ENCODE assay signal across 8 mouse cellular contexts in the genomic region with DNA sequence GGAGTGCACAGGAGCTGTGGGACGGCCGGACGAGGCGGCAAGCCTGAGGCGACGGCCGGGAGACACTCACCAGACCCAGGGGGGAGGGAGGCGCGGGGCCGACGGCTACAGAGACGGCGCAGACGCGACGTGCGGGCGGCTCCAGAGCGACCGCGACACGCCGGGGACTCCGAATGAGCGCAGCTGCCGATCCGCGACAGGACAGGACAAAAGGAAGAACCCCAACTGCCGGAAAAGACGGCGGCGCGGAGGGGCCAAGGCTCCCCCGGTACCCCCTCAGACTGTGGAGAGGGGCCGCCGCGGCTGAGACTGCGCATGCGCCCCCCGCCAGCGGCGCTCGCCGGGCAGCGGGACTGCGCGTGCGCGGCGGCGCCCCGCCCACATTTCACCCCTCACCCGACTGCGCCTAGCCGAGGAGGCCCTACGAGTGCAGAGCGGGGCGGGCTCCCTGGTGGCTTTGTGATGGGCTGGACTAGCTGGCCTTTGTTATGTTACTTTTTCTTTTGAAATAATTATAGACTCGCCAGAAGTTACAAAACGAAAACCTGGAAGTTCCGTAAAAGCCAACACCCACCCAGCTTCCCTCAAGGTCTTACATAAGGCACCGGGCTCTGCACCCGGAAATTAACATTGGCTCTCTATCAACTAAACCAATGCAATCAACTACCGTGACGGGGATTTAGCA. TPM values are rescaled to one million over a fixed set of nuclear protein-coding genes. Genes with fewer than 3 reads are reported as not detected.
DNase-seq lines count a peak whose midpoint lies in the region; ATAC-seq and TF ChIP-seq lines count a peak whose summit lies in the region.

A gene (minus strand): TSS at position 355 of the 685 bp plus-strand sequence.

- H3K4me1 ChIP-seq in CH12.LX (ENCODE audit: control insufficient read depth in 1 of 2, insufficient read depth in 2 of 2) = peaks cover 11 to 46% of the 10 kb centered on the region in 2 experiments
- peaks cover 2% of the 10 kb centered on the region; the same call in 1 of the 2 replicates for H3K4me1 ChIP-seq in forebrain, embryonic 11.5 days (replicated peaks; ENCODE audit: control insufficient read depth, insufficient read depth, low read length)
- peaks cover 7% of the 10 kb centered on the region for H3K4me1 ChIP-seq in heart, embryonic 16.5 days (ENCODE audit: control insufficient read depth, insufficient read depth, low read length)
- peaks cover 27% of the 10 kb centered on the region for H3K4me1 ChIP-seq in liver, embryonic 16.5 days (ENCODE audit: control insufficient read depth, low read depth, low read length)
- H3K4me1 ChIP-seq in neural tube, embryonic 13.5 days (replicated peaks) = peaks cover 37% of the 10 kb centered on the region
- peaks cover 3% of the 10 kb centered on the region; the same call in 1 of the 2 replicates for H3K4me1 ChIP-seq in testis, adult 2 months (ENCODE audit: control insufficient read depth, insufficient read depth, low read length)

- no peaks in the 10 kb centered on the region for H3K27me3 ChIP-seq in CH12.LX (replicated peaks)
- H3K27me3 ChIP-seq in forebrain, embryonic 11.5 days (ENCODE audit: control insufficient read depth, insufficient read depth, low read length) = no peaks in the 10 kb centered on the region
- H3K27me3 ChIP-seq in heart, embryonic 16.5 days (ENCODE audit: control insufficient read depth, insufficient read depth, low read length) = no peaks in the 10 kb centered on the region
- H3K27me3 ChIP-seq in liver, embryonic 16.5 days (ENCODE audit: control insufficient read depth, insufficient read depth, low read depth, low read length) = no peaks in the 10 kb centered on the region
- H3K27me3 ChIP-seq in neural tube, embryonic 13.5 days = no peaks in the 10 kb centered on the region
- H3K27me3 ChIP-seq in testis, adult 2 months (ENCODE audit: control insufficient read depth, insufficient read depth, low read length) = no peaks in the 10 kb centered on the region

- dilution Hi-C loops in CH12.LX (cut with MboI; ENCODE audit: extremely low pct_ligation_motif_present, extremely low pct_unique_long_range_greater_than_20kb, low sequenced_read_pairs) = no loop called here

- peak; percentile 91 for TF ChIP-seq POLR2A in CH12.LX (IDR thresholded peaks at IDR 0.05; ENCODE audit: low read depth, low read length)
- TF ChIP-seq POLR2A in testis, adult 2 months (IDR thresholded peaks at IDR 0.05; ENCODE audit: control insufficient read depth, low read depth, low read length) = peak; percentile 81

- H3K9me3 ChIP-seq in CH12.LX (replicated peaks; ENCODE audit: low read length) = no peaks in the 10 kb centered on the region
- H3K9me3 ChIP-seq in forebrain, embryonic 11.5 days (ENCODE audit: control insufficient read depth, low read length) = no peaks in the 10 kb centered on the region
- no peaks in the 10 kb centered on the region for H3K9me3 ChIP-seq in heart, embryonic 16.5 days (replicated peaks; ENCODE audit: control insufficient read depth, low read length)
- no peaks in the 10 kb centered on the region for H3K9me3 ChIP-seq in liver, embryonic 16.5 days (replicated peaks; ENCODE audit: control insufficient read depth, low read length)
- no peaks in the 10 kb centered on the region for H3K9me3 ChIP-seq in neural tube, embryonic 13.5 days

- in situ Hi-C loops in CH12.LX (cut with MboI; ENCODE audit: low pct_ligation_motif_present, low pct_unique_long_range_greater_than_20kb, low sequenced_read_pairs) = no loop called here

- peak; percentile 96 for ATAC-seq in forebrain, embryonic 11.5 days (replicated peaks; ENCODE audit: low FRiP score)
- peak; percentile 94 for ATAC-seq in heart, embryonic 16.5 days (replicated peaks; ENCODE audit: extremely low read depth, insufficient read depth, low FRiP score)
- ATAC-seq in liver, embryonic 16.5 days (ENCODE audit: low read depth) = peak; percentile 93
- ATAC-seq in neural tube, embryonic 13.5 days (ENCODE audit: low read depth) = peak; percentile 93

- no peak for TF ChIP-seq CTCF in CH12.LX (conservative IDR thresholded peaks at IDR 0.05 in 1 of 2, IDR thresholded peaks at IDR 0.05 in 1 of 2; ENCODE audit: low read depth in 2 of 2, low read length in 2 of 2)
- no peak for TF ChIP-seq CTCF in testis, adult 2 months (IDR thresholded peaks at IDR 0.05; ENCODE audit: control insufficient read depth, insufficient read depth, insufficient replicate concordance, low read depth, low read length)

- H3K9ac ChIP-seq in CH12.LX (ENCODE audit: insufficient read depth, low read depth) = peak within 1 kb of the TSS; percentile 86
- H3K9ac ChIP-seq in forebrain, embryonic 11.5 days (ENCODE audit: low read length) = peak within 1 kb of the TSS; percentile 91
- H3K9ac ChIP-seq in heart, embryonic 16.5 days (ENCODE audit: low read length) = peak within 1 kb of the TSS; percentile 88
- H3K9ac ChIP-seq in liver, embryonic 16.5 days (ENCODE audit: low read depth, low read length) = peak within 1 kb of the TSS; percentile 99
- peak within 1 kb of the TSS; percentile 98 for H3K9ac ChIP-seq in neural tube, embryonic 13.5 days

- H3K79me2 ChIP-seq in CH12.LX (replicated peaks; ENCODE audit: control insufficient read depth, extremely low read depth, insufficient read depth, poor library complexity, severe bottlenecking) = peaks cover 43% of the 10 kb centered on the region

- H3K4me3 ChIP-seq in CH12.LX (replicated peaks in 1 of 3; ENCODE audit: low read depth in 2 of 3, low read length in 2 of 3, poor library complexity in 1 of 3) = peak within 1 kb of the TSS; percentile 88 to 95 (median 89)
- H3K4me3 ChIP-seq in forebrain, embryonic 11.5 days (ENCODE audit: low read depth, low read length) = peak within 1 kb of the TSS; percentile 78
- peak within 1 kb of the TSS; percentile 76 for H3K4me3 ChIP-seq in heart, embryonic 16.5 days (ENCODE audit: low read length)
- H3K4me3 ChIP-seq in liver, embryonic 16.5 days (ENCODE audit: low read depth, low read length) = peak within 1 kb of the TSS; percentile 99
- H3K4me3 ChIP-seq in neural tube, embryonic 13.5 days = peak within 1 kb of the TSS; percentile 99
- peak within 1 kb of the TSS; percentile 88 for H3K4me3 ChIP-seq in testis, adult 2 months (ENCODE audit: control insufficient read depth, low read depth, low read length)

- DNase-seq in CH12.LX (ENCODE audit: extremely low read depth) = peak; percentile 79
- DNase-seq in c-Kit-positive CD71-positive TER-119-negative erythroid progenitor cells, embryonic 14.5 days (ENCODE audit: low read depth) = peak; percentile 66
- peak; percentile 96 for DNase-seq in forebrain, embryonic 11.5 days (ENCODE audit: low spot score)
- DNase-seq in kidney, postnatal 4 days = peak; percentile 92 to 95

- H3K27ac ChIP-seq in CH12.LX (ENCODE audit: insufficient read depth, low read depth) = peak within 1 kb of the TSS; percentile 41
- H3K27ac ChIP-seq in forebrain, embryonic 11.5 days (ENCODE audit: low read depth, low read length) = peak within 1 kb of the TSS; percentile 81
- H3K27ac ChIP-seq in heart, embryonic 16.5 days (ENCODE audit: low read length) = peak within 1 kb of the TSS; percentile 92
- peak within 1 kb of the TSS; percentile 92 for H3K27ac ChIP-seq in liver, embryonic 16.5 days (ENCODE audit: low read length)
- H3K27ac ChIP-seq in neural tube, embryonic 13.5 days (replicated peaks) = peak within 1 kb of the TSS; percentile 94
- peak within 1 kb of the TSS; percentile 84 for H3K27ac ChIP-seq in testis, adult 2 months (ENCODE audit: control insufficient read depth, insufficient read depth, low read depth, low read length)

- WGBS in forebrain, embryonic 11.5 days = under 1% methylated on average over 57 of the region's 65 CpGs
- WGBS in heart, embryonic 16.5 days = under 1% methylated on average over 65 of the region's 65 CpGs
- under 1% methylated on average over 64 of the region's 65 CpGs for WGBS in liver, embryonic 16.5 days (ENCODE audit: insufficient replicate concordance)
- WGBS in neural tube, embryonic 13.5 days = under 1% methylated on average over 59 of the region's 65 CpGs

- TF ChIP-seq EP300 in CH12.LX (IDR thresholded peaks at IDR 0.05; ENCODE audit: low read length) = no peak

- H3K36me3 ChIP-seq in CH12.LX (replicated peaks in 1 of 2; ENCODE audit: control insufficient read depth in 1 of 2, insufficient read depth in 1 of 2, low read length in 1 of 2) = peaks cover 0 to 4% of the 10 kb centered on the region in 2 experiments
- no peaks in the 10 kb centered on the region; the same call in 1 of the 2 replicates for H3K36me3 ChIP-seq in forebrain, embryonic 11.5 days (ENCODE audit: control insufficient read depth, insufficient read depth, low read length)
- no peaks in the 10 kb centered on the region for H3K36me3 ChIP-seq in heart, embryonic 16.5 days (ENCODE audit: control insufficient read depth, insufficient read depth)
- H3K36me3 ChIP-seq in liver, embryonic 16.5 days (ENCODE audit: control insufficient read depth, insufficient read depth) = no peaks in the 10 kb centered on the region
- no peaks in the 10 kb centered on the region for H3K36me3 ChIP-seq in neural tube, embryonic 13.5 days
- H3K36me3 ChIP-seq in testis, adult 2 months (ENCODE audit: control insufficient read depth, insufficient read depth, low read length) = no peaks in the 10 kb centered on the region

- H3K4me2 ChIP-seq in CH12.LX (ENCODE audit: insufficient read depth, low read depth, poor library complexity, severe bottlenecking) = peak within 1 kb of the TSS; percentile 99
- peak within 1 kb of the TSS; percentile 71 for H3K4me2 ChIP-seq in forebrain, embryonic 11.5 days (ENCODE audit: low read depth, low read length, severe bottlenecking)
- peak within 1 kb of the TSS; percentile 80 for H3K4me2 ChIP-seq in heart, embryonic 16.5 days (ENCODE audit: low read depth, low read length)
- peak within 1 kb of the TSS; percentile 91 for H3K4me2 ChIP-seq in liver, embryonic 16.5 days (ENCODE audit: low read depth, low read length)
- peak within 1 kb of the TSS; percentile 82 for H3K4me2 ChIP-seq in neural tube, embryonic 13.5 days

- no peak for TF ChIP-seq RAD21 in CH12.LX (IDR thresholded peaks at IDR 0.05; ENCODE audit: low read depth, low read length)

TF ChIP-seq in CH12.LX, 34 proteins besides CTCF, POLR2A, EP300 and RAD21 (continues in another document):
- TF ChIP-seq MAZ (IDR thresholded peaks at IDR 0.05; ENCODE audit: low read depth, low read length) = no peak
- peak; percentile 27; the same call in 1 of the 2 replicates for TF ChIP-seq HCFC1 (IDR thresholded peaks at IDR 0.05; ENCODE audit: low read depth, low read length)
- TF ChIP-seq MAX (IDR thresholded peaks at IDR 0.05; ENCODE audit: low read length) = no peak; the same call in 1 of the 2 replicates
- TF ChIP-seq NRF1 (IDR thresholded peaks at IDR 0.05; ENCODE audit: low read depth, low read length) = peak; percentile 95

RNA-seq across cellular contexts. Expression of the gene that starts here (rescaled TPM):
- 25.9 and 29.0 TPM in 2 replicates for total RNA-seq in CH12.LX (2012; rRNA removed)
- 56.0 and 56.4 TPM in 2 replicates for total RNA-seq in CH12.LX (2014; rRNA removed)
- polyA plus RNA-seq in CH12.LX (2012; ENCODE audit: insufficient read length, low read depth) = 50.9 and 56.0 TPM in 2 replicates
- polyA plus RNA-seq in forebrain, embryonic 11.5 days (2014; fragmentation: Nextera tagmentation; extraction: Ambion mirVana) = 134 and 143 TPM in 2 replicates
- polyA plus RNA-seq in heart, embryonic 16.5 days (2015; fragmentation: Nextera tagmentation; extraction: Ambion mirVana) = 84.6 and 90.4 TPM in 2 replicates
- 46.5 and 51.0 TPM in 2 replicates for polyA plus RNA-seq in liver, embryonic 16.5 days (2015; fragmentation: Nextera tagmentation; extraction: Ambion mirVana)
- polyA plus RNA-seq in neural tube, embryonic 13.5 days (2015; fragmentation: Nextera tagmentation; extraction: Ambion mirVana) = 113 and 116 TPM in 2 replicates
- polyA plus RNA-seq in testis, adult 2 months (2012; rRNA removed) = 33.9 and 43.7 TPM in 2 replicates

Comparison
In these comparisons a context has a peak if more than half of its experiments do, and no peak if none do; other contexts are left out.
1. Peak in every context shown above with its lines: DNase-seq, ATAC-seq, H3K4me3 ChIP-seq and H3K27ac ChIP-seq.
2. H3K27ac ChIP-seq: peak in every context shown above with its lines; median percentile 94 in neural tube, embryonic 13.5 days; 92 in heart, embryonic 16.5 days; 92 in liver, embryonic 16.5 days; 84 in testis, adult 2 months; 81 in forebrain, embryonic 11.5 days; 41 in CH12.LX.